8 mouse cellular contexts compared by ENCODE assay signal in genomic region chr6:70805267-70805666, GRCm38 (mm10). TPM values are rescaled to one million over a fixed set of nuclear protein-coding genes. Genes with fewer than 3 reads are reported as not detected.
DNase-seq lines count a peak whose midpoint lies in the region; ATAC-seq and TF ChIP-seq lines count a peak whose summit lies in the region.

No protein-coding gene starts in this region.

- TF ChIP-seq POLR2A in lung, adult 2 months (IDR thresholded peaks at IDR 0.05; ENCODE audit: borderline replicate concordance, extremely low read depth, low read depth, low read length) = no peak

- H3K9ac ChIP-seq in forebrain, embryonic 11.5 days (ENCODE audit: low read length) = no peak overlapping the region
- no peak overlapping the region for H3K9ac ChIP-seq in neural tube, embryonic 14.5 days (replicated peaks; ENCODE audit: low read depth, low read length)

- H3K4me2 ChIP-seq in forebrain, embryonic 11.5 days (ENCODE audit: low read depth, low read length, severe bottlenecking) = no peak overlapping the region
- peak overlapping the region; percentile 27; the same call in 1 of the 2 replicates for H3K4me2 ChIP-seq in neural tube, embryonic 14.5 days (ENCODE audit: low read depth, low read length)

- H3K27ac ChIP-seq in brown adipose tissue, adult 24 weeks (replicated peaks; ENCODE audit: low read depth, low read length) = no peak overlapping the region
- H3K27ac ChIP-seq in forebrain, embryonic 11.5 days (ENCODE audit: low read depth, low read length) = no peak overlapping the region
- H3K27ac ChIP-seq in layer of hippocampus, adult 2 months = no peak overlapping the region
- no peak overlapping the region for H3K27ac ChIP-seq in neural tube, embryonic 14.5 days (ENCODE audit: low read depth, low read length)

- no peaks in the 10 kb centered on the region for H3K9me3 ChIP-seq in forebrain, embryonic 11.5 days (ENCODE audit: control insufficient read depth, low read length)
- no peaks in the 10 kb centered on the region for H3K9me3 ChIP-seq in neural tube, embryonic 14.5 days (ENCODE audit: control insufficient read depth, low read length)

- H3K4me1 ChIP-seq in brown adipose tissue, adult 24 weeks (ENCODE audit: control insufficient read depth, insufficient read depth, insufficient read length, low read length) = no peaks in the 10 kb centered on the region
- H3K4me1 ChIP-seq in forebrain, embryonic 11.5 days (replicated peaks; ENCODE audit: control insufficient read depth, insufficient read depth, low read length) = no peaks in the 10 kb centered on the region; the same call in 1 of the 2 replicates
- H3K4me1 ChIP-seq in lung, adult 2 months (ENCODE audit: control insufficient read depth, insufficient read depth, low read length) = no peaks in the 10 kb centered on the region
- H3K4me1 ChIP-seq in neural tube, embryonic 14.5 days (ENCODE audit: control insufficient read depth, insufficient read depth, low read length) = no peaks in the 10 kb centered on the region

- DNase-seq in ES-CJ7 (ENCODE audit: low read depth, low spot score) = peak; percentile 80
- DNase-seq in forebrain, embryonic 11.5 days (ENCODE audit: low spot score) = peak; percentile 84
- DNase-seq in heart, postnatal 4 days = peak; percentile 79
- peak; percentile 51 to 64 for DNase-seq in layer of hippocampus, adult 2 months (ENCODE audit: low spot score in 2 of 2)
- DNase-seq in lung, adult 2 months = peak; percentile 60
- DNase-seq in thymus, postnatal 14 days = peak; percentile 77

- H3K36me3 ChIP-seq in forebrain, embryonic 11.5 days (ENCODE audit: control insufficient read depth, insufficient read depth, low read length) = no peaks in the 10 kb centered on the region
- H3K36me3 ChIP-seq in neural tube, embryonic 14.5 days (ENCODE audit: control insufficient read depth, insufficient read depth, low read length) = no peaks in the 10 kb centered on the region

- H3K27me3 ChIP-seq in forebrain, embryonic 11.5 days (ENCODE audit: control insufficient read depth, insufficient read depth, low read length) = no peaks in the 10 kb centered on the region
- no peaks in the 10 kb centered on the region for H3K27me3 ChIP-seq in neural tube, embryonic 14.5 days (ENCODE audit: control insufficient read depth, insufficient read depth, low read length)

- peak overlapping the region; percentile 46 for H3K4me3 ChIP-seq in brown adipose tissue, adult 24 weeks (ENCODE audit: insufficient read depth, low read depth, low read length)
- H3K4me3 ChIP-seq in forebrain, embryonic 11.5 days (ENCODE audit: low read depth, low read length) = no peak overlapping the region
- H3K4me3 ChIP-seq in layer of hippocampus, adult 2 months = peak overlapping the region; percentile 28; the same call in 1 of the 2 replicates
- no peak overlapping the region for H3K4me3 ChIP-seq in lung, adult 2 months (replicated peaks; ENCODE audit: extremely low read depth, low read depth, low read length)
- no peak overlapping the region for H3K4me3 ChIP-seq in neural tube, embryonic 14.5 days (ENCODE audit: low read depth, low read length)

- TF ChIP-seq CTCF in layer of hippocampus, adult 2 months (conservative IDR thresholded peaks at IDR 0.05) = peak; percentile 64
- TF ChIP-seq CTCF in lung, adult 2 months (IDR thresholded peaks at IDR 0.05; ENCODE audit: insufficient read depth, low read length) = peak; percentile 59

- ATAC-seq in forebrain, embryonic 11.5 days (replicated peaks; ENCODE audit: low FRiP score) = peak; percentile 61
- ATAC-seq in neural tube, embryonic 14.5 days (ENCODE audit: low read depth) = peak; percentile 67

- 13% methylated on average over 7 of the region's 7 CpGs for WGBS in forebrain, embryonic 11.5 days
- WGBS in lung, adult 2 months = 13% methylated on average over 7 of the region's 7 CpGs
- 17% methylated on average over 7 of the region's 7 CpGs for WGBS in neural tube, embryonic 14.5 days

RNA-seq across cellular contexts. Expression of gene Rpia, which starts 13.2 kb away (rescaled TPM):
- 18.1 and 42.6 TPM in 2 replicates for polyA plus RNA-seq in brown adipose tissue, adult 24 weeks (2012; ENCODE audit: insufficient read depth, insufficient read length, missing spikeins)
- 2.0 and 3.3 TPM in 2 replicates for polyA plus RNA-seq in forebrain, embryonic 11.5 days (2014; fragmentation: Nextera tagmentation; extraction: Ambion mirVana)
- total RNA-seq in heart, postnatal 4 days (2021) = 1 to 10 TPM; 8.1 to 8.8 TPM
- total RNA-seq in layer of hippocampus, adult 2 months (2021) = 10 to 100 TPM; 11.2 to 12.5 TPM
- polyA plus RNA-seq in lung, adult 2 months (2012; rRNA removed) = 8.8 and 10.7 TPM in 2 replicates
- 3.2 and 4.5 TPM in 2 replicates for polyA plus RNA-seq in neural tube, embryonic 14.5 days (2014; fragmentation: Nextera tagmentation; extraction: Ambion mirVana)

RNA-seq across cellular contexts. Expression of gene Eif2ak3, which starts 39.0 kb away (rescaled TPM):
- polyA plus RNA-seq in brown adipose tissue, adult 24 weeks (2012; ENCODE audit: insufficient read depth, insufficient read length, missing spikeins) = 6.5 and 6.6 TPM in 2 replicates
- polyA plus RNA-seq in forebrain, embryonic 11.5 days (2014; fragmentation: Nextera tagmentation; extraction: Ambion mirVana) = 9.8 and 11.0 TPM in 2 replicates
- total RNA-seq in heart, postnatal 4 days (2021) = 10 to 100 TPM; 12.6 to 13.7 TPM
- total RNA-seq in layer of hippocampus, adult 2 months (2021) = 10 to 100 TPM; 19.5 to 21.8 TPM
- polyA plus RNA-seq in lung, adult 2 months (2012; rRNA removed) = 12.6 and 14.8 TPM in 2 replicates
- polyA plus RNA-seq in neural tube, embryonic 14.5 days (2014; fragmentation: Nextera tagmentation; extraction: Ambion mirVana) = 12.4 and 15.7 TPM in 2 replicates

Comparison
In these comparisons a context has a peak if more than half of its experiments do, and no peak if none do; other contexts are left out.
1. H3K4me3 ChIP-seq: peak in brown adipose tissue, adult 24 weeks (single experiment) and layer of hippocampus, adult 2 months (single experiment); none in forebrain, embryonic 11.5 days (single experiment), lung, adult 2 months (single experiment) and neural tube, embryonic 14.5 days (single experiment).
2. Peak in every context shown above with its lines, with median percentiles within 50 percentile points of each other: DNase-seq.